Mouse (Mus musculus) neural tube, embryonic 13.5 days (tissue): ENCODE data around the gene Gtf3c2. TPM values are rescaled to one million over a fixed set of nuclear protein-coding genes. Genes with fewer than 3 reads are reported as not detected.
"Not testable (repeated sequence)": the region's sequence is repeated elsewhere in the genome, so short reads cannot be mapped to it uniquely, and the experiment has no call there.

ENCODE experiments used
- ATAC-seq: fragments of 200-750 bp; cut with Nextera tagmentation; 2 replicates; pipeline ENCODE4 v1.8.0; 2017; ENCODE audit warnings: low read depth, mild to moderate bottlenecking, moderate TSS enrichment, moderate library complexity
- H3K27ac ChIP-seq: fragments of 300-500 bp; sonication (generic); replicated peaks from 2 replicates; pipeline ENCODE4 v1.5.1; 2015; ENCODE audit warnings: moderate library complexity, mild to moderate bottlenecking, inconsistent platforms
- H3K27me3 ChIP-seq: fragments of 300-500 bp; sonication (generic); 2 replicates; pipeline ENCODE4 v1.6.1; 2015; ENCODE audit warnings: mild to moderate bottlenecking, inconsistent platforms
- H3K36me3 ChIP-seq: fragments of 300-500 bp; sonication (generic); 2 replicates; pipeline ENCODE4 v1.6.1; 2015; ENCODE audit warnings: mild to moderate bottlenecking, inconsistent platforms
- H3K4me1 ChIP-seq: fragments of 300-500 bp; sonication (generic); replicated peaks from 2 replicates; pipeline ENCODE4 v1.6.1; 2015; ENCODE audit warnings: inconsistent platforms
- H3K4me2 ChIP-seq: fragments of 300-500 bp; sonication (generic); 2 replicates; pipeline ENCODE4 v1.6.1; 2015; ENCODE audit warnings: inconsistent platforms, mild to moderate bottlenecking, moderate library complexity
- H3K4me3 ChIP-seq: fragments of 300-500 bp; sonication (generic); 2 replicates; pipeline ENCODE4 v1.5.1; 2015; ENCODE audit warnings: mild to moderate bottlenecking, inconsistent platforms
- H3K9ac ChIP-seq: fragments of 300-500 bp; sonication (generic); 2 replicates; pipeline ENCODE4 v1.6.1; 2015; ENCODE audit warnings: moderate library complexity, mild to moderate bottlenecking, inconsistent platforms
- H3K9me3 ChIP-seq: fragments of 300-500 bp; sonication (generic); 2 replicates; pipeline ENCODE4 v1.6.1; 2016; ENCODE audit warnings: inconsistent platforms
- WGBS: fragments of 180-500 bp; shearing (Covaris S2); methylation state at CpG from one replicate; pipeline ENCODE4 v1.1.7; 2015; 5-methylcytosine and 5-hydroxymethylcytosine counted together
- polyA plus RNA-seq: library from polyadenylated mRNA; unstranded; fragments of >200 nt; fragmentation: Nextera tagmentation; extraction: Ambion mirVana; gene quantifications from 2 replicates; pipeline ENCODE4 v1.2.1, GENCODE M21; 2015

Gene Gtf3c2
- polyA plus RNA-seq: 65.7 and 69.4 TPM in 2 replicates

DNA sequence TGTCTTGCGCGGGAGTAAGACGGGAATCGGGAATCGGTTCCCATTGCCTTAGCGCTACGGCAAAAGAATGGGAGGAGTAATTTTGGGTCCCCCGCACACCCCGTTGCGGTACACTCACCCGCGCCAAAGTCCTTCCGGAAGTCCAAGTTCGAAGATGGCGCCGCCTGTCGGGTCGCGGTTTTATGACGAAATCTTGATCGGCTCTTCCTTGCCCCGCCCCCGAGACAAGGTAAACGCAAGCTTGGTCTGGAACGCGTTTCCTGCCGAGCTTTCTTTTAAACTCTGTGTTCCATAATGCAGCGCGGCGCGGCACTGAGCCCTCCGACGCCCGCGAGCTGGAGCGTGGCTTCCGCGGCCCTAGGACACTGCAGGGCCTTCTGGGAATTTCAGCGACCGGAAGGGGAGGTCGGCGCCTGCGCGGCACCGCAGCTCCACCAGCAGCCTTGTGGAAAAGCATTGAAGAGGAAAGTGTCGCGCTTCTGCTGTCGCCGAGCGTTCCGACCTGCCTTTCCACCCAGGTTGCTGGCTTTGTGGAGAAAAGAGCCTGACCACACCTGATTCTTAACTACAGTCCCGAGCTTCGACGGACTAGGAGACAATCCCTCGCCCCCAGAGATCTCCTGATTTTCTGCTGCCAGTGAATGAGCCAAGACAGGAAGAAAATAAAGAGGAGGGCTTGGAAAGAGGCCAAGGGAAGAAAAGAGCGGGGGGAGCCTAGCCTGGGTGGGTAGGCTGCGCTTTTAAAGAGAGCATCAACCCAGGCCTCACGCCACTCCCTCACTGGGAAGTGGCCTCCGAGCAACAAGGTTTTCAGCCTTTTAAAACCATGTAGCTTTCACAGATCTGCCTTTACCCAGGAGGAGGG lies at the start of gene Gtf3c2, which contains the start of gene Gm29609:
Gtf3c2 (minus strand) TSS at position 379 of the 865 bp plus-strand sequence.
Gm29609 (minus strand) TSS at position 146 of the 865 bp plus-strand sequence.
- H3K9me3 ChIP-seq: no peaks in the 10 kb centered on the region
- WGBS: under 1% methylated on average over 59 of the region's 59 CpGs
- peak; percentile 98 for ATAC-seq
- 0 out of 2 replicates have a peak, but pooled peaks cover 2% of the 10 kb centered on the region for H3K36me3 ChIP-seq
- peaks cover 23% of the 10 kb centered on the region for H3K4me1 ChIP-seq
- H3K4me3 ChIP-seq: peak within 1 kb of the TSS; percentile 91
- peak within 1 kb of the TSS; percentile 98 for H3K4me2 ChIP-seq
- H3K9ac ChIP-seq: peak within 1 kb of the TSS; percentile 84
- no peaks in the 10 kb centered on the region for H3K27me3 ChIP-seq
- H3K27ac ChIP-seq: peak within 1 kb of the TSS; percentile 98

DNA sequence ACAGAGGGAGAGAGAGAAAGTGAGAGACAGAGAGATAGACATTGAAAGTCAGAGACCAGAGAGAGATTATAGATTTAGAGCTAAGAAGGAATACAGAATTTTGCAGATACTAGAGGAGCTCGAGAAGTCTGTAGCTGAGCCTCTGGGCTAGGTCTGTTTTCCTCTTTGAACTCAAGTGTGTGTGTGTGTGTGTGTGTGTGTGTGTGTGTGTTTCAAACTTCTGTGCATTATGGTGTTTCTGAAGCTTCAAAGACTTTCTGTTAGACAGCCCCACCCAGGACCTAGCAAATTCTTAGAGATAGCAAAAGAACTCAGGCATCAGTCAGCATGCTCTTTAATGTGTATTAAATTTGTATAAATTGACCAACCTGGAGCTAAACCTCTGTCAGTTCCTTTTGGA lies 46.7 kb upstream of the Gtf3c2 start:
- Histone ChIP-seq H3K36me3 (no peaks in the 10 kb centered on the region), H3K27ac (no peak overlapping the region), H3K27me3 (no peaks in the 10 kb centered on the region), H3K4me2 (no peak overlapping the region), H3K9me3 (no peaks in the 10 kb centered on the region), H3K9ac (no peak overlapping the region), H3K4me3 (no peak overlapping the region), H3K4me1 (peaks cover 7% of the 10 kb centered on the region)
- no peak for ATAC-seq
- 73% methylated on average over 1 of the region's 1 CpGs for WGBS

DNA sequence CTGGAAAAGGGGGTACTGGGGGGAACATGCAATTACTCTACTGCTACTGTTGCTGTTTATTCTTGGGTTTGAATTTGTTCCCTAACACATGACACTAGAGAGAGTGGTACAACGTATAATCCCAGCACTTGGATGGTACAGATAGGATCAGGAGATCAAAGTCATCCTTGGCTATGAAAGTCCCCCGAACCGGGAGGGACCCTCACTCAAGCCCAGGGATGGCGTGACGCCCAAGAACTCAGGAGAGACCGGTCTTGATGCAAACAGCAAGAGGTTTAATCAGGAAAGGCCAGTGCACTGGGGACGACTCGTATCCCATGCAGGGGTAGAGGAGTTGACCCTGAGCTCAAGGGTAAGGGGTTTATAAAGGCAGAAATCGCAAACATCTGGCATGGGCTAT lies 42.8 kb upstream of the Gtf3c2 start:
- H3K4me1 ChIP-seq: peaks cover 29% of the 10 kb centered on the region
- ATAC-seq: no peak
- H3K36me3 ChIP-seq: no peaks in the 10 kb centered on the region
- no peak overlapping the region for H3K4me3 ChIP-seq
- H3K9me3 ChIP-seq: no peaks in the 10 kb centered on the region
- H3K27me3 ChIP-seq: no peaks in the 10 kb centered on the region
- H3K27ac ChIP-seq: no peak overlapping the region
- H3K9ac ChIP-seq: no peak overlapping the region
- H3K4me2 ChIP-seq: no peak overlapping the region
- WGBS: 96% methylated on average over 9 of the region's 9 CpGs

DNA sequence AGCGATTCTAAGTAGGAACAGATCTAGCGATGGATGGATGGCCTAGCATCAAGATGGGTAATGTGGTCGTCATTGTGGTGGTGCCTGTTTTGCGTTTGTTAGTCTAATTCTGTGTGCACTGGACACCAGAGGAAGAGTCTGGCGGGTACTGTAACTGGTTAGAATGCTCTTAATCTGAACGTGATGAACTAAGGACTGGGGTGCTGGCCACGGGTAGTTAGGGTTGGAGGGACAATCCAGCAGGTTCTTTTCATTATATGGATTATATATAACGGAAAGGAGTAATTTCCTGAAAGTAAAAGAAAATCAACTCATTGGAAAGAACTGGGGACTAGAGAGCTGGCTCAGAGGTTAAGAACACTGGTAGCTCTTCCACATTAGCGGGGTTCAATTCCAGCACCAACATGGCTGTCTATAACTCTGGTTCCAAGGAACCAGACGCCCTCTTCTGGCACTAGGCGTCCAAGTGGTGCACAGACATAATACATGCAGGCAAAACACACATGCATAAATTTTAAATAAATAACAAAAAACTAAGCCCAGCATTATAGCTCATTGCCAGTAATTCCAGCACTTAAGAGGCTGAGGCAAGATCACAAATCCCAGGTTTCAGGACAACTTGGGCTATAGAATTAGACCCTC lies 41.5 kb upstream of the Gtf3c2 start:
- H3K4me1 ChIP-seq: peaks cover 29% of the 10 kb centered on the region
- no peaks in the 10 kb centered on the region for H3K9me3 ChIP-seq
- H3K36me3 ChIP-seq: no peaks in the 10 kb centered on the region
- H3K4me3 ChIP-seq: peak overlapping the region; percentile 75
- peak; percentile 33; the same call in 1 of the 2 replicates for ATAC-seq
- peak overlapping the region; percentile 96 for H3K9ac ChIP-seq
- WGBS: 12% methylated on average over 11 of the region's 11 CpGs
- peak overlapping the region; percentile 82 for H3K4me2 ChIP-seq
- H3K27ac ChIP-seq: peak overlapping the region; percentile 94
- H3K27me3 ChIP-seq: no peaks in the 10 kb centered on the region

DNA sequence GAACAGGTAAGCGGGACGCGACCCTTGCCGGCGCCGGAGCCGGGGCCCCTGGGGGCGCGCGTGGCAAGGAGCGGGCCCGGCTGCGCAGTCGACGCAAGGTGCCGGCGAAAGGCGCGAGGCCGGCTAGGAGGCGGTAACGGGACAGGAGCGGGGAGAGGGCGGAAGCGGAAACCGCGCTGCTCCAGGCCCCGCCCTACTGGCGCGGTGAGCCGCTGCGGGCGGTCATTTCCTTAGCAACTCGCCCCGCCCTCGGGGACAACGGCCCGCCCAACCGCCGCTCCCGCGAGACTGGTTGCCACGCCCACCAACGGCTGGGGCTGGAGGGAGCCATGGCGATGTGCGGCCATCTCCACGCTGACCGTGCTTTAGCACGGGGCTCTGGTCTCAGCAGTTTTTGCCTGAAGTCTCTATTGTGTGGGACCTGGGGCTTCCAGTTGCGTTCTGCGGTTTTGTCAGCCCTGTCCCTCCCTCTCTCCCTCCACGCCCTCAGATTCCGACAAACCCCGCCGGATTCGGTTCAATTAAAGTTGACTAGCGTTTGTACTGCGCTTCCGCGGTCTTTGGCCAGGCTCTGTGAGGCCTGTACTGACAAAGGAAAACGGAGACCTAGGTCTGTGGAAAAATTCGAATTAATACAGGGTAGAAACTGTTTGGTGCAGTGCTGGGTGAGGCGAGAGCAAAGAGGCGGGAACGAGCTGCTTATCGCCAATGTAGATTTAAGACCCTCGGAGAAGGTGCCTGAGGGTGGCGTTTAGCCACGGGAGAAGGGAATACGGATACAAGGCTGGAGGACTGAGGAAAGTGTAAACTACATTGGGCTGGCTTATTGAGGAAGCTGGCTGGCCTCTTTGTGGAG lies 40.7 kb upstream of the Gtf3c2 start, which contains the start of gene Ppm1g:
Ppm1g (minus strand) TSS at position 240 of the 856 bp plus-strand sequence.
- H3K27ac ChIP-seq: peak within 1 kb of the TSS; percentile 94
- peak within 1 kb of the TSS; percentile 82 for H3K4me2 ChIP-seq
- H3K27me3 ChIP-seq: no peaks in the 10 kb centered on the region
- H3K36me3 ChIP-seq: no peaks in the 10 kb centered on the region
- H3K4me3 ChIP-seq: peak within 1 kb of the TSS; percentile 75
- peak within 1 kb of the TSS; percentile 96 for H3K9ac ChIP-seq
- no peaks in the 10 kb centered on the region for H3K9me3 ChIP-seq
- peaks cover 29% of the 10 kb centered on the region for H3K4me1 ChIP-seq
- WGBS: under 1% methylated on average over 70 of the region's 70 CpGs
- ATAC-seq: peak; percentile 94

DNA sequence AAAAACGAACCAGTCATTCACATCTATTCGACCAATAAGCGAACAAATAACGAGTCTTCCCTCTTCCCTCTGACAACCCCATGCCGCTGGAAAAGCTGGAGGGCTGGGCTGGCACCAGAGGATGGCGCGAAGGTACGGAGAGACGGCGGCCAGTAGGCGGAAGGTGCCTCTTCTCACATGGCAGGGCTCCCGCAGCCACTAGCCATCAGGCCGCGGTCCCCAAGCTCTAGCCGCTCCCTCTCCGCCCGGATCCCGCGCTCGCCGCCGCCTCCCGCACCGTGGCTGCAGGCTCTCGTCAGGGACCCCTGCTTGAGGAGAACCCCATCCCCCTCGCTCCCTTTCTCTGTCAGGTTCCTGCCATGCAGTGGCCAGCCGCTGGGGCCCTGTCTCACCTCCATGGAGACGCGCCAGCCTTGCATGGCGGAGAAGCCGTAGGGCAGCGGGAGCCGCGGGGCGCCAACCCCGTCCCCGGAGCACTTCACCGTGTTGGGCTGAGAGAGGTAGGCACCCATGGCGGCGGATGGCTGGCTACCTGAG lies 40.0 kb upstream of the Gtf3c2 start:
- peak overlapping the region; percentile 96 for H3K9ac ChIP-seq
- peak; percentile 78 for ATAC-seq
- under 1% methylated on average over 40 of the region's 40 CpGs for WGBS

DNA sequence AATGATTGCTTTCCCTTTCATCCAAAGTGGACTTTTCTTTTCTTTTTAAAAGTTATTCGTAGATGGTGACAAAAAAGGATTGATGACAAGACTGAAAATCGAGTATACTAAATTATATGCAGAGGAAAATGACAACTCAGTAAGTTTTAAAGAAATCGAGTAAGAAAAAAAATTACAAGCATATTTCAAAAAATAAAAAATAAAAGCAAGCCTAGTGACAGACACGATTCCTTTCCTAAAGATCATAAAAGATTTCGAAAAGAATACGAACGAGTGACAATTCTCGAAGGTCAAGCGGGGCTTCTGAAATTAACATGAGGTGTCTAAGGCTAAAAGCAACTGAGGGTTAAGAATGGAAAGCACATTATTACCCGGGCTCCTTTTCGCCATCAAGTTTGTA lies 39.5 kb upstream of the Gtf3c2 start:
- Histone ChIP-seq H3K4me3 (peak overlapping the region; percentile 75), H3K9ac (peak overlapping the region; percentile 96), H3K4me2 (peak overlapping the region; percentile 82), H3K27ac (peak overlapping the region; percentile 94), H3K4me1 (peaks cover 29% of the 10 kb centered on the region), H3K36me3 (no peaks in the 10 kb centered on the region), H3K9me3 (no peaks in the 10 kb centered on the region), H3K27me3 (no peaks in the 10 kb centered on the region)
- ATAC-seq: no peak
- whole genome bisulfite sequencing: 2% methylated on average over 11 of the region's 11 CpGs

More for the DNA sequence above, 40.0 kb upstream of the Gtf3c2 start:
- no peaks in the 10 kb centered on the region for H3K27me3 ChIP-seq
- peaks cover 29% of the 10 kb centered on the region for H3K4me1 ChIP-seq
- peak overlapping the region; percentile 94 for H3K27ac ChIP-seq
- H3K4me2 ChIP-seq: peak overlapping the region; percentile 82
- H3K4me3 ChIP-seq: peak overlapping the region; percentile 75
- H3K36me3 ChIP-seq: no peaks in the 10 kb centered on the region
- no peaks in the 10 kb centered on the region for H3K9me3 ChIP-seq

DNA sequence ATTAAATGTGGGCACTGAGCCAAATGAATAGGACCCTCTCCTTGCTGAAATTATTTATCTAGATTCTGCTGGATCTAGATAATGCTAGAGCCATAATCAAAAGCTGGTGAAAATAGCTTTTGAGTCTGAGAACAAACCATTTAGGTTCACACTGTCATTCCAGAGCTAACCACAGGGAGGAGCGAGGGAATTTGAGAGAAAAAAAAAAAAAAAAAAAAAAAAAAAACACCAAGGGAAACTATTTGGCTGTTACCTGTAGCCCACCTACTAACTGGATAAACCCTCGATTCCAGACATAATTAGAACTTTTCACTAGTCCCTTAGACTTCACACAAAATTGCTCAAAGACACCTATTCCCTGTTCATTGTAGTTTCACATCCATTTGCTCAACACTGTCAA lies 39.1 kb upstream of the Gtf3c2 start:
- WGBS: 8% methylated on average over 2 of the region's 2 CpGs
- peak overlapping the region; percentile 49 for H3K9ac ChIP-seq

DNA sequence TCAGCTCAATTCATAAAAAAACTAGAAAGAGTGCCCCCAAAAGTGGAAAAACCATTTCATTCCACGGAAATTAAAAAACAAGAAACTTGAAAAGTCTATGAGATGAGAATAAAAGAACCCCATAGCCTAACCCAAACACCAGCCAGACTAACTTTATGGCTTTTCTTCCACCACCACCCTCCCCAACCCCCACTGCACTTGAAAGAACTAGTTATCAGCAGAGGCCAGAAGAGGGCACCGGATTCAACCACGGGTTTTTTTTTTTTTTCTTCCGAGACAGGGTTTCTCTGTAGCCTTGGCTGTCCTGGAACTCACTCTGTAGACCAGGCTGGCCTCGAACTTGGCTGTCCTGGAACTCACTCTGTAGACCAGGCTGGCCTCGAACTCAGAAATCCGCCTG lies 38.4 kb upstream of the Gtf3c2 start:
- WGBS: 60% methylated on average over 7 of the region's 7 CpGs
- H3K27me3 ChIP-seq: no peaks in the 10 kb centered on the region
- no peaks in the 10 kb centered on the region for H3K36me3 ChIP-seq
- H3K4me1 ChIP-seq: peaks cover 29% of the 10 kb centered on the region
- no peak overlapping the region for H3K9ac ChIP-seq
- no peak for ATAC-seq
- no peak overlapping the region for H3K4me3 ChIP-seq
- H3K27ac ChIP-seq: no peak overlapping the region
- H3K4me2 ChIP-seq: peak overlapping the region; percentile 82; the same call in 1 of the 2 replicates
- no peaks in the 10 kb centered on the region for H3K9me3 ChIP-seq

More for the DNA sequence above, 39.1 kb upstream of the Gtf3c2 start:
- Histone ChIP-seq H3K27me3 (no peaks in the 10 kb centered on the region), H3K27ac (no peak overlapping the region), H3K4me2 (peak overlapping the region; percentile 82), H3K4me3 (peak overlapping the region; percentile 75), H3K36me3 (no peaks in the 10 kb centered on the region), H3K9me3 (no peaks in the 10 kb centered on the region), H3K4me1 (peaks cover 29% of the 10 kb centered on the region)
- no peak for ATAC-seq

DNA sequence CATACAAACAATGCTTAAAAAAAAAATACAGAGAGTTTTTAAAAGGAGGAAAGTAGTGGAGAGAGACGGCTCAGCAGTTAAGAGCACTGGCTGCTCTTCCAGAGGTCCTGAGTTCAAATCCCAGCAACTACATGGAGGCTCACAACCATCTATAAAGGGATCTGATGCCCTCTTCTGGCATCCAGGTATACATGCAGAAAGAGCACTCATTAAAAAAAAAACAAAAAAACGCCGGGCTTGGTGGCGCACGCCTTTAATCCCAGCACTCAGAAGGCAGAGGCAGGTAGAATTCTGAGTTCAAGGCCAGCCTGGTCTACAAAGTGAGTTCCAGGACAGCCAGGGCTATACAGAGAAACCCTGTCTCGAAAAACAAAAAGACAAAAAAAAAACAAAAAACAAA lies 36.6 kb upstream of the Gtf3c2 start:
- H3K4me1 ChIP-seq: peaks cover 21% of the 10 kb centered on the region
- not testable (repeated sequence) for H3K36me3 ChIP-seq, H3K4me3 ChIP-seq, H3K4me2 ChIP-seq, H3K9ac ChIP-seq, H3K27me3 ChIP-seq, H3K9me3 ChIP-seq, H3K27ac ChIP-seq, ATAC-seq
- 93% methylated on average over 6 of the region's 6 CpGs for WGBS

DNA sequence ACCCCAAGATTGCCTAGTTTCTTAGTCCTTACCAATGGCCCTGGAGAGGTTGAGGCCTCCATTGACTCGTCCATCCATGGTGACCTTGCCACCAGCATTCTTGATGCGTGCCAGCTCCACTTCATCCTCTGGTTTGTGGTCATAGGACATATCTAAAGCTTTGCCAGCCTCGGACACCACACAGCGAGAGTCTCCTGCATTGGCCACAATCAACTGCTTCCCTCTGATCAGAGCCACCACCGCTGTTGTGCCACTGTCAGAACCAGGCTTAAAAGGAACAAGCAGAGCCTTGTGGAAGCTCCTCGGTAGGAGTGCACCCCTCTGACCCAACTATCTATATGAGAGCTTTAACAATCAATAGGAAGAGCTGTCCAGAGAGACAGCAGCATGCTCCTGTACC lies 24.5 kb upstream of the Gtf3c2 start:
- Histone ChIP-seq H3K9me3 (peaks cover 5% of the 10 kb centered on the region), H3K4me3 (no peak overlapping the region), H3K9ac (no peak overlapping the region), H3K4me2 (no peak overlapping the region), H3K4me1 (peaks cover 31% of the 10 kb centered on the region), H3K27ac (no peak overlapping the region), H3K36me3 (peaks cover 68% of the 10 kb centered on the region), H3K27me3 (no peaks in the 10 kb centered on the region)
- WGBS: 95% methylated on average over 6 of the region's 6 CpGs
- no peak for ATAC-seq
